Mouse (Mus musculus) hindbrain, embryonic 12.5 days (tissue): Measurements from ENCODE around the gene Sparc. TPM values are rescaled to one million over a fixed set of nuclear protein-coding genes. Genes with fewer than 3 reads are reported as not detected.
A peak's percentile ranks its signal among the peaks of the same experiment; 100 is the strongest.

Experiments used
- ATAC-seq: fragments of 200-750 bp; cut with Nextera tagmentation; 2 replicates; pipeline ENCODE4 v1.8.0; 2017; ENCODE audit warnings: moderate TSS enrichment; ENCODE audit not compliant: low FRiP score
- H3K27ac ChIP-seq: fragments of 300-500 bp; sonication (generic); 2 replicates; pipeline ENCODE4 v1.5.1; 2016; ENCODE audit warnings: mild to moderate bottlenecking
- H3K27me3 ChIP-seq: fragments of 300-500 bp; sonication (generic); 2 replicates; pipeline ENCODE4 v1.6.1; 2016; ENCODE audit warnings: mild to moderate bottlenecking
- H3K36me3 ChIP-seq: fragments of 300-500 bp; sonication (generic); 2 replicates; pipeline ENCODE4 v1.6.1; 2016; ENCODE audit warnings: mild to moderate bottlenecking
- H3K4me1 ChIP-seq: fragments of 300-500 bp; sonication (generic); 2 replicates; pipeline ENCODE4 v1.6.1; 2016
- H3K4me2 ChIP-seq: fragments of 300-500 bp; sonication (generic); replicated peaks from 2 replicates; pipeline ENCODE4 v1.6.1; 2016; ENCODE audit warnings: mild to moderate bottlenecking
- H3K4me3 ChIP-seq: fragments of 300-500 bp; sonication (generic); 2 replicates; pipeline ENCODE4 v1.5.1; 2016; ENCODE audit warnings: mild to moderate bottlenecking
- H3K9ac ChIP-seq: fragments of 300-500 bp; sonication (generic); 2 replicates; pipeline ENCODE4 v1.6.1; 2016; ENCODE audit warnings: mild to moderate bottlenecking, moderate library complexity
- H3K9me3 ChIP-seq: fragments of 300-500 bp; sonication (generic); replicated peaks from 2 replicates; pipeline ENCODE4 v1.6.1; 2016; ENCODE audit warnings: mild to moderate bottlenecking
- WGBS: fragments of 180-500 bp; shearing (Covaris S2); methylation state at CpG from one replicate; pipeline ENCODE4 v1.1.7; 2016; 5-methylcytosine and 5-hydroxymethylcytosine counted together
- polyA plus RNA-seq: library from polyadenylated mRNA; unstranded; fragments of >200 nt; fragmentation: Nextera tagmentation; extraction: Ambion mirVana; gene quantifications from 2 replicates; pipeline ENCODE4 v1.2.1, GENCODE M21; 2016

Gene Sparc
- polyA plus RNA-seq, 1 experiment from 2014 or later: 743 TPM

- under 1% methylated on average over 17 of the region's 17 CpGs for WGBS
- peak; percentile 78 for ATAC-seq
- H3K4me2 ChIP-seq: peak overlapping the region; percentile 91
- H3K9me3 ChIP-seq: no peaks in the 10 kb centered on the region
- peak overlapping the region; percentile 71 for H3K4me3 ChIP-seq
- no peaks in the 10 kb centered on the region for H3K36me3 ChIP-seq
- peak overlapping the region; percentile 58; the same call in 1 of the 2 replicates for H3K27ac ChIP-seq
- H3K4me1 ChIP-seq: peaks cover 17% of the 10 kb centered on the region
- H3K9ac ChIP-seq: peak overlapping the region; percentile 71
- no peaks in the 10 kb centered on the region for H3K27me3 ChIP-seq
Measured at GRCm38 (mm10) chr11:55460559-55461018, 37.6 kb upstream of the Sparc start.

- Histone ChIP-seq H3K9me3 (no peaks in the 10 kb centered on the region), H3K4me2 (peak overlapping the region; percentile 91), H3K36me3 (no peaks in the 10 kb centered on the region), H3K9ac (peak overlapping the region; percentile 71; the same call in 1 of the 2 replicates), H3K4me1 (peaks cover 17% of the 10 kb centered on the region), H3K27ac (no peak overlapping the region), H3K4me3 (peak overlapping the region; percentile 71), H3K27me3 (no peaks in the 10 kb centered on the region)
- WGBS: 30% methylated on average over 3 of the region's 3 CpGs
- no peak for ATAC-seq
Measured at GRCm38 (mm10) chr11:55459850-55460558, 37.0 kb upstream of the Sparc start.

- no peaks in the 10 kb centered on the region for H3K27me3 ChIP-seq
- 46% methylated on average over 4 of the region's 4 CpGs for WGBS
- H3K4me1 ChIP-seq: peaks cover 17% of the 10 kb centered on the region
- no peak overlapping the region for H3K4me2 ChIP-seq
- H3K36me3 ChIP-seq: 0 out of 2 replicates have a peak, but pooled peaks cover 4% of the 10 kb centered on the region
- no peak overlapping the region for H3K27ac ChIP-seq
- H3K9ac ChIP-seq: no peak overlapping the region
- ATAC-seq: no peak
- no peak overlapping the region for H3K4me3 ChIP-seq
- no peaks in the 10 kb centered on the region for H3K9me3 ChIP-seq
Measured at GRCm38 (mm10) chr11:55458501-55458900, 35.5 kb upstream of the Sparc start.

GRCm38 (mm10) chr11:55455166-55455565 is 32.2 kb upstream of the Sparc start:
- 87% methylated on average over 2 of the region's 2 CpGs for WGBS

GRCm38 (mm10) chr11:55453640-55454039 is 30.7 kb upstream of the Sparc start:
- WGBS: 96% methylated on average over 4 of the region's 4 CpGs
- Histone ChIP-seq H3K4me3 (no peak overlapping the region), H3K27me3 (no peaks in the 10 kb centered on the region), H3K9ac (no peak overlapping the region), H3K9me3 (no peaks in the 10 kb centered on the region), H3K4me2 (no peak overlapping the region), H3K27ac (no peak overlapping the region), H3K4me1 (no peaks in the 10 kb centered on the region; the same call in 1 of the 2 replicates), H3K36me3 (peaks cover 28% of the 10 kb centered on the region; the same call in 1 of the 2 replicates)
- no peak for ATAC-seq

More at GRCm38 (mm10) chr11:55455166-55455565, 32.2 kb upstream of the Sparc start:
- Histone ChIP-seq H3K27ac (no peak overlapping the region), H3K27me3 (no peaks in the 10 kb centered on the region), H3K9ac (no peak overlapping the region), H3K4me1 (peaks cover 7% of the 10 kb centered on the region), H3K4me2 (no peak overlapping the region), H3K4me3 (no peak overlapping the region), H3K36me3 (peaks cover 13% of the 10 kb centered on the region; the same call in 1 of the 2 replicates), H3K9me3 (no peaks in the 10 kb centered on the region)
- no peak for ATAC-seq

GRCm38 (mm10) chr11:55450311-55450710 is 27.3 kb upstream of the Sparc start:
- Histone ChIP-seq H3K9me3 (no peaks in the 10 kb centered on the region), H3K27ac (no peak overlapping the region), H3K27me3 (no peaks in the 10 kb centered on the region), H3K36me3 (peaks cover 29% of the 10 kb centered on the region), H3K9ac (no peak overlapping the region), H3K4me3 (no peak overlapping the region), H3K4me2 (no peak overlapping the region), H3K4me1 (no peaks in the 10 kb centered on the region)
- no peak for ATAC-seq
- WGBS: 72% methylated on average over 4 of the region's 4 CpGs

GRCm38 (mm10) chr11:55449531-55449930 is 26.5 kb upstream of the Sparc start:
- Histone ChIP-seq H3K27ac (no peak overlapping the region), H3K36me3 (peaks cover 29% of the 10 kb centered on the region), H3K4me3 (no peak overlapping the region), H3K27me3 (no peaks in the 10 kb centered on the region), H3K9me3 (no peaks in the 10 kb centered on the region), H3K4me2 (no peak overlapping the region), H3K9ac (no peak overlapping the region), H3K4me1 (no peaks in the 10 kb centered on the region)
- 84% methylated on average over 7 of the region's 7 CpGs for WGBS
- no peak for ATAC-seq

GRCm38 (mm10) chr11:55446579-55446978 is 23.6 kb upstream of the Sparc start:
- Histone ChIP-seq H3K27ac (no peak overlapping the region), H3K4me3 (no peak overlapping the region), H3K36me3 (peaks cover 25% of the 10 kb centered on the region), H3K9ac (no peak overlapping the region), H3K4me2 (no peak overlapping the region), H3K27me3 (no peaks in the 10 kb centered on the region), H3K9me3 (no peaks in the 10 kb centered on the region), H3K4me1 (no peaks in the 10 kb centered on the region)
- peak; percentile 64 for ATAC-seq
- 25% methylated on average over 4 of the region's 4 CpGs for WGBS

GRCm38 (mm10) chr11:55444772-55445171 is 21.8 kb upstream of the Sparc start:
- ATAC-seq: no peak
- no peaks in the 10 kb centered on the region for H3K27me3 ChIP-seq

GRCm38 (mm10) chr11:55439718-55440117 is 16.7 kb upstream of the Sparc start:
- Histone ChIP-seq H3K36me3 (no peaks in the 10 kb centered on the region), H3K4me3 (no peak overlapping the region), H3K4me2 (no peak overlapping the region), H3K27ac (no peak overlapping the region), H3K9ac (no peak overlapping the region), H3K27me3 (no peaks in the 10 kb centered on the region), H3K9me3 (no peaks in the 10 kb centered on the region), H3K4me1 (no peaks in the 10 kb centered on the region)
- no peak for ATAC-seq
- WGBS: 61% methylated on average over 5 of the region's 5 CpGs

More at GRCm38 (mm10) chr11:55444772-55445171, 21.8 kb upstream of the Sparc start:
- H3K4me2 ChIP-seq: no peak overlapping the region
- H3K9me3 ChIP-seq: no peaks in the 10 kb centered on the region
- H3K4me1 ChIP-seq: no peaks in the 10 kb centered on the region
- 3% methylated on average over 1 of the region's 1 CpGs for WGBS
- H3K9ac ChIP-seq: no peak overlapping the region
- peaks cover 12% of the 10 kb centered on the region for H3K36me3 ChIP-seq
- H3K27ac ChIP-seq: no peak overlapping the region
- no peak overlapping the region for H3K4me3 ChIP-seq

- Histone ChIP-seq H3K4me2 (no peak overlapping the region), H3K9ac (no peak overlapping the region), H3K27ac (no peak overlapping the region), H3K36me3 (no peaks in the 10 kb centered on the region), H3K9me3 (no peaks in the 10 kb centered on the region), H3K27me3 (no peaks in the 10 kb centered on the region), H3K4me3 (no peak overlapping the region), H3K4me1 (no peaks in the 10 kb centered on the region)
- 43% methylated on average over 4 of the region's 4 CpGs for WGBS
- ATAC-seq: no peak
Measured at GRCm38 (mm10) chr11:55438031-55438430, 15.0 kb upstream of the Sparc start.

GRCm38 (mm10) chr11:55436089-55436488 is 13.1 kb upstream of the Sparc start:
- Histone ChIP-seq H3K9me3 (no peaks in the 10 kb centered on the region), H3K27me3 (no peaks in the 10 kb centered on the region), H3K4me3 (no peak overlapping the region), H3K27ac (no peak overlapping the region), H3K36me3 (no peaks in the 10 kb centered on the region), H3K4me2 (no peak overlapping the region), H3K9ac (no peak overlapping the region), H3K4me1 (no peaks in the 10 kb centered on the region)
- WGBS: 86% methylated on average over 6 of the region's 6 CpGs
- no peak for ATAC-seq

GRCm38 (mm10) chr11:55432981-55433380 is 10.0 kb upstream of the Sparc start:
- ATAC-seq: no peak
- 78% methylated on average over 3 of the region's 3 CpGs for WGBS
- no peaks in the 10 kb centered on the region for H3K9me3 ChIP-seq

More at GRCm38 (mm10) chr11:55432981-55433380, 10.0 kb upstream of the Sparc start:
- Histone ChIP-seq H3K4me1 (peaks cover 8% of the 10 kb centered on the region), H3K36me3 (no peaks in the 10 kb centered on the region), H3K27me3 (no peaks in the 10 kb centered on the region), H3K4me2 (no peak overlapping the region), H3K4me3 (no peak overlapping the region), H3K9ac (no peak overlapping the region), H3K27ac (no peak overlapping the region)
